Mouse (Mus musculus): ENCODE results near the gene Lypd1.

Gene Lypd1

DNA sequence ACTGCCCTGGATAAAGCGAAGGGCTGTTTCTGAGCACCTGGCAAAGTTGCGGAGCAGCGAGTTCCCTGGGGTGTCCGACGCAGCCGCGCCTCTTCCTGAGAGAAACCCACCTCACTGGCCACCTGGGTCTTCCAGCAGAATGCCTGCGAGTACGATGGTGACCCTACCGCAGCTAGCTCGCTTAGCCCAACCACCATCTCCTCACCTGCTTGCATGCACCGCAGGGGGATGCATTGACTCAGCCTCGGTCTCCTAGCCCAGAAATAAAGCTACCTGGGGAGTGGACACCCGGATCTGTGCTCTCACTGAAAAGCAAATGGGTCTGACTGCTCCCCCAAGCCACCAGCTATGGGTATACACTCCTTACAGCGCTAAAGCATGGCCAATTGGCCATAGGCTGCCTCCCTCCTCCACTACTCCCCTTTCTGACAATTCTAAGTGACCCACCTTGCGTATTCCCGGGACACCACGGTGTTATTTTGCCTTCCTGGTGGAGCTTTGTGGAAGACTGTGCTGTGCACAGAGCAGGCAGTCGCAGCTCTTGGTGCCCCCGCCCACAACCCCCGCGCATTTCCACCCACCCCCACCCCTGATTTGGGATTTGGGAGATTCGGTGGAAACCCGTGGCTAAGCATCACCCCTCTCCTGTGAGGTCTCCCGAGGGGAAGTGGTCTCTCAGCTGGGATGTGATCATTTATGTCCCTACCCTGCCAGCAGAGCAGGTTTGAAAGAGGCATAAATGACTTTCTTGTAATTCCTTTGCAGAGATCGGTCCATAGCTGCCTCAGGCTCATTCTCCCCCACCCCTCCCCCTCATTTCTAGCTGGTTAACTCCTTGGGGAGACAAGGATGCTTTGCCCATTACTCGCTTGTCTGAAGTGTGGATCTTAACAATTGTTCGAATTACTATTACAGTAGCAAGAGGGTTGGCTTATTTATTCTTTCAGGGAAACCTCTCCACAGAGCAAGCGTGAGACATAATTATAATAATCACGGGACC lies at the start of gene Lypd1:
TSS of gene Lypd1 (minus strand) at position 501 of the 1,000 bp plus-strand sequence.
- peak; percentile 21 for DNase-seq (ENCODE audit: low read depth, low spot score)

DNA sequence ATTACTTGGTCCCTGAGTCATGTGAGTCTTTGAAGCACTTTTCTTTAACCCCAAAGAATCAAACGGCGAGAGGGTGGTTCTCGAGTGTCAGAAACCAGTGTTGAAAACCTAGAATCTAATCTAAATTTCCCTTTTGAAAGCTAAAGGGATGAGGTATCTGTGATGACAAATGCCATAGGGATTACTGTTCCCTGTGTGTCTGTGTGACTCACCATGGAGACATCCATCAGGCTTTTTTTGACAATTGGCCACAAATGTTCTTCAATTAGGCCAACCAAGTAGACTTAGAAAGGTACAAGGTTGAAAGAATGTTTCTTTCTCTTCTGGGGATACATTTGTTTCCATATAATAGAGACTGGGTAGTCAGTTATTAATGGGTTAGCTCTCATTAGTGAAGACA lies 38.1 kb upstream of the Lypd1 start:
- no peak for DNase-seq (ENCODE audit: low read depth, low spot score)

DNA sequence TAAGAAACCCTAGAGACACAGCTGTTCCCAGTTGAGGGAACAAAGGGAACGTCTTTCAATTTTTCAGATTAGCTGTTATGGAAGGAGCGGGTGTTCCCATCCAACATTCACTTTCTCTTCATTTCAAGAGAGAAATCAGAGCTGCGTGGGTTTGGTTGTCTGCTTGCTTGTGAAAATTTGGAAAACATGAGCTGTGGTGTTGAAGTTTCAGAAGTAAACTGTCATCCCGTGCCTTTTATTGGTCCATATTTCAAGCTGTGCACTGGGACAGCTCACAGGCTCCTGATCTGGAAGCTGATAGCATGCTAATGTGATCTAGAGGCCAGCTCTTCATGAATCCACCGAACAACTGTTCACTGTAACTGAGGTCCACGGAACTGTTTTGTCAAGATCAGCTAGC lies 36.2 kb upstream of the Lypd1 start:
- DNase-seq (ENCODE audit: low read depth, low spot score): no peak

DNA sequence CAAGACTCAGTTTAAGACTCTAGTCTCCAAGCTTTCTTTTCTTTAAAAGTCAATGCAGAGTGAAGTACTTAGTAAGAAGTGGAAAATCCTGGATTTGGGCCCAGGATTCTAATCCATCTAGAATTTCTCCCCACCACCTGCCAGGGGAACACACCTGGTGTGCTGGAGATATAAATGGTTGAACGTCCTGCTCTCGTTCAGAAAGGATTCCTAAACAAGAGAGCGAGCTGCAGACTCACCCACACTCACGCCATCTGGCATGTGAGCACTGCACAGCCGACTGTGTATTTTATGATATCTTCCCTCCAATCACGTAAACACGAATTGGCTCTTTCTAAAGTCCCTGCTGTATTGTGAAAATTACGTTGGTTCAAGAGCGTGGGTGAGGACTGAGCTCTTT lies 32.2 kb upstream of the Lypd1 start:
- DNase-seq (ENCODE audit: low read depth, low spot score): no peak

DNA sequence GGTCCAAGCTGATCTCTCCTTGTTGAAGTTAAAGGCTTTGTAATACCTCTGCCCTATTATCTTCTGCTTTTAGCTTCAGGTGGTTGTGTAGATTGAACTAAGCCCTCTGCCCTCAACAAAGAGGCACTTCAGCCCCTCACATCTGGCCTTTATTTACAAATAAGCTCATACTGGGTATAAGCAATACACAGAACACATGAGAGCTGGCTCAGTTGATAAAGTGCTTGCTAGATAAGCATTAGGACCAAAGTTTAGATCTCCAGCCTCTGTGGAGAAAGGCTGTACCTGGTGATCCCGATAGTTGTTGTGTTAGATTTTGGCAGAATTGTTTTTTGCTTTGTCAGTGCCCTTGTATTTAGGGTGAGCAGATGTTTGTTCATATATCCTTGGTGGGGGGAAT lies 30.4 kb upstream of the Lypd1 start:
- DNase-seq (ENCODE audit: low read depth, low spot score): no peak

DNA sequence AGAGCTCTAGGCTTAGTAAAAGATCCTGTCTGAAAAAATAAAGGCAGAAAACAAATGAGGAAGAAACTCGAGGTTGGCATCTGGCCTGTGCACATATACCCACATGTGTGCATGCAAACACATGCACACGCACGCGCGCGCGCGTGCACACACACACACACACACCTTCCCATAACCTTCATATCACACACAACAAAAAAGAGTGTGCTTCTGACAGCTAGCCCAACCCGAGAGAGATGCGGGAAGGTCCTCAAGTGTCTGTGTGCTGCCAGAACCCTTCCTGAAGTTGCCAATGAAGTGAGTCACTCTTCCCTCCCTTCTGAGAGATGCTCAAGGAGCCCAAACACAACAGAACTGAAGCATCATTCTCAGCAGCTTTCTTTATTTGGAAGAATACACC lies 12.6 kb upstream of the Lypd1 start:
- no peak for DNase-seq (ENCODE audit: low read depth, low spot score)

DNA sequence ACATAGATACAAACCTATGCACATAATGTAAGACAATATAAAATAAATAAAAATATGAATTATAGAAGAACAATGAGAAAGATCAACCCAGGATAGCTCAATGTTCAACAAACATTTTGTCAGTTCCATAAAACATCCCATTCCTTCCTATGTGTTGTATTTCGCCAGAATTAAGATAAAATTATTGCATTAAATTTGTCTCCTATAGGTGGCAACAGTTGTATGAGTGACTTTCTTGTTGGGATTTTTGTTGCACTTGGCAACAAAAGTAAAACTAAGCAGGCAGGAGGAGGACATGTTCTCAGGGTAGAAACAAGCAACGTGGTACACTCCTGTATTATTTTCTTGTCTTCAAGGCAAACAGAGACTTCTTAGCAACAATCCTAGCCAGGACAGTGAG lies 10.2 kb upstream of the Lypd1 start:
- no peak for DNase-seq (ENCODE audit: low read depth, low spot score)

DNA sequence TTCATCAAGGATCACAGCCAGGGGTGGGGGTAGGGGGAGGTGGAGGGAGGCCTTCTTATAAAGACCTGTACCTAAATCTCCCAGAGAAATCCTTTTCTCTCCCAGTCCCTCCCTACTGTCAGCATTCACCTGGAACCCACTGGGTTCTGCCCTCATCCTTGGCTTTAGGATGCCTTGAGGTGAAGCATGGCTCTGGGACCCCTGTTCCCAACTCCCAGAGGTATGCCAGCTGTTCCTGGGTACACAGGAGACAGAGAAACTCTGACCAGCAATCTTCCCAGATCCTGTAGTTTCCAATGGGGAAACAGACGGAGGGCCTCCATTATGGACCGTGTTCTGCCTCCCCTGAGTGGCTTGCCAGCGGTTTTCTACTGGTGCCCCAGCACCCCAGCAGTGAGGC lies 7.8 kb upstream of the Lypd1 start:
- DNase-seq (ENCODE audit: low read depth, low spot score): no peak

DNA sequence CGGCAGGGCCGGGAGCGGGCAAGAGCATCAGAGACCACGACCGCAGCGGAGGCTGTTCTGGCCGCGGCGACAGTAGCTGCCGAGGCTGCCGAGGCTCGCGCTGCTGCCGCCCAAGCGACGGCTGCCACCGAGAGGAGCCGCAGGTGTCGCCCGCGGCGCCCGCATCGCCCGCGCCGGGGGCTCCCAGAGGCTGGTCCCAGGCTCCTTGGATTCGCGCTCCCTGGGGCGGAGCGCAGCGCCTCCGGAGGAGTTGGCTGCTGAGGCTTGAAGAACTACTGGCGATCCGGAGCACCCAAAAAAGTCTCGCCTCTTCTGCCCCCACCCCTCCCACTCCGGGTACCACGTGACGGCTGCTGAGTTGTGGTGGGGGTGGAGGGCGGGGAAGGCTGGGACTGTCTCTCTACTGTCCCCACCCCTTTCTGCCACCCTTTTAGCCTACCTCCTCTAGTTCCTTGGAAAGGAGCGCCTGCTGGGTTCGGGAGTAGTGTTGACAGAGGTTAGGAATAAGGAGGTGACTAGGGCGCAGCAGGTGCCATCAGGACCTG lies 928 bp downstream of the Lypd1 start:
- DNase-seq (ENCODE audit: low read depth, low spot score): peak; percentile 28

DNA sequence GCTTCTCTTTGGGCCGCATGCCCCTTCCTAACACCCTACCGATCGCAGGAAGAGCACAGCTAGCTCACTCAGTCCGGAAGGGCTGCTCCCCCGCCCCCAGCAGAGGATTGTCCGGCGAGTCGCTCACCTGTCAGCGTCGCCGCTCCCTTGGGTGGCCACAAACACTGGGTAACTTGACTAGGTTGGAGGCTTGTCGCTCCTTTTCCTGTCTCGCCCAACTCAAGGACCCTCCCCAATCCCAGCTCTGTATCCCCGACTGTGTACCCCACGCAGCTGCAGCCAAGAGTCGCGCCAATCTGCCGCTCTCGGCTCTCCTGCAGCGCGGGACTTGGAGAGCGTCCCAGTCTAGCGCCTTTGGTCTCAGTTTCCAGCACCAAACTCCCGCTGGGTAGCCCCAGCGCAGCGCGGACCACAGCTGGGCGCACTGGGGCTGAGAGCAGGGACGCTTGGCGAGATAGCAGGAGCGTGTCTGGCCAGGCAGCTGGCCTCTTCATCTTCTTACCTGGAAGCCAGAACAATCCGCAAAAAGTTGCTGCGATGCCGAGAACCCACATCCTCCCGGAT lies 1.5 kb downstream of the Lypd1 start:
- peak; percentile 41 for DNase-seq (ENCODE audit: low read depth, low spot score)

DNA sequence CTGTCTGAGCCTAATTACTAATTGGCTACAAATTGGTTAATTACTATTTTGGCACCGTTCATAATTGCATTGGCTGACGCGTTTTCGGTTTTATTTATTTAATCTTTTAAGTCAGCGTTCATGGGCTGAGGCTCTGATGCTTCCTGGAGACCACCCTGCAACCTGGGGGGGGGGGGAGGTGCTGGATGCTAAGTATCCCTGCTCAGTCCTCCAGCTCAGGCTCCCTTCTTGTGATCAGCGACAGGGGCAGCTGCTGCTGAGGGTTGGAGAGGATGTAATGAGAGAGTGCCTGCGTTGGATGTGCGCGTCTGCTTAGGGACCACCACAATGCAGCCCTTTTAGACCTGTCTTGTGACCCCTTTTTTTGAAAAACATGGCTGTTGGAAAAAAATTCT lies 2.0 kb downstream of the Lypd1 start:
- DNase-seq (ENCODE audit: low read depth, low spot score): peak; percentile 20

DNA sequence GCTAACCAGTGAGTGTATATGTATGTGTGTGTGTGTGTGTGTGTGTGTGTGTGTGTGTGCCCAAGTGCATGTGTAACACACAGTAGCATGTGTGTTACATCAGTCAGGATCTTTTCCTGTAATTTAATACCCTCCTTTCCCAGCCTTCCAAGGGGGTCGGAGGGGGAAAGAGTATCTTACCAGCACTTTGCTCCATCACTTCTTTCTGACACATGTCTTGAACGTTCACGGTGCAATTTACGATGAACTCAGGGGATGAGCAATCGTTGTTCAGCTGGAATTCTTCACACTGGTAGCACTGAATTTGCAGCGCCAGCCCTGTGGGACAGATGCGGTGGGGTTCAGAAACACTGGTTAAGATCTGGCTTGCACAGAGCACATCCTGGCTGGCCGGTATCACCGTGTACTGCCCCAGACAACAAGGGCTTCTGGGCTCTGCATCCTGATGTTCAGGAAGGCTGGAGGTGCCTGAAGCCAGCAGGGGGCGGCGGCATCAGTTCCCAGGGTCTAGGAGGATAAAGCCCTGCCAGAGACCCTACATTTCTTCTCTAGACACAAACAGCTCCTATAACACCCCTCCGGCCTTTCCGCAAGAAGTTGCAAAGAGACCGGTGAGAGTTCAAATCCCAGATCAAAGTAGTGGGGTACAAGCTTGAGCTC lies 2.6 kb downstream of the Lypd1 start:
- DNase-seq (ENCODE audit: low read depth, low spot score): peak; percentile 68

DNA sequence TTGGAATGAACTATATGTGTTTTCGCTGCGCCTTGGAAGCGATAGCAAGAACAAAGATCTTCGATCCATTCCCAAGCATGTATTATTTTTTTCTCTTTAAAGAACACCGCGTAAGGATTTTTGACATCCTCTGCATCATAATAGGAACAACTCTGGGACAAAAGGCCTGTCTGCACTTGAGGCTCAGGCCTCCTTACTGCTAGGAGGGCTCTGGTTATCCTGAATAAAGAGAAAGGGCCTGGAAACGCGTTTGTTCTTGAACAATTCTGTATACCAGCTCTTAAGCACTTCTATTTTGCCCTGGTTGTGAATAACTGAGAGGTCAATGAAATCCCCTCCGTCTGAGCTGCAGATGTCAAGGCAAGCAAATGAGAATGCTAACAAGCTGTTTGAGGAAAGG lies 19.7 kb downstream of the Lypd1 start:
- DNase-seq (ENCODE audit: low read depth, low spot score): no peak

DNA sequence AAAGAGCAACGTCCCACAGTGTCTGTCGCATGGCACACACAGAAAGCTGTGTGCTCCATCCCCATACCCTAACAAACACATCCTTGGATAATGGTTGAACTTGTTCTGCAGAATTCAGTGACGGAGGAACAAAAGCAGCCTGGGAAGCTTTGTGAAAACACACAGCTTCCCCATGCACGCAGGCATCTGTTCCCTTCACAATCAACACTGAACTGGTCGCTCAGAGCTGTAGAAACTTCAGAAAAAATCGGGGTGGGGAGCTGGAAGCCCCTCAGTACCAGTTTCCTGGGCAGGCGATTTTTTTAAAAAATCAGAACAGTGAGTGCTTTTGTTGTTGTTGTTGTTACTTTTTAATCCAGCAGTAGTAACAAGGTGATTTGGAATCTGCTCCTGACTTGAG lies 42.8 kb downstream of the Lypd1 start:
- no peak for DNase-seq (ENCODE audit: low read depth, low spot score)

DNA sequence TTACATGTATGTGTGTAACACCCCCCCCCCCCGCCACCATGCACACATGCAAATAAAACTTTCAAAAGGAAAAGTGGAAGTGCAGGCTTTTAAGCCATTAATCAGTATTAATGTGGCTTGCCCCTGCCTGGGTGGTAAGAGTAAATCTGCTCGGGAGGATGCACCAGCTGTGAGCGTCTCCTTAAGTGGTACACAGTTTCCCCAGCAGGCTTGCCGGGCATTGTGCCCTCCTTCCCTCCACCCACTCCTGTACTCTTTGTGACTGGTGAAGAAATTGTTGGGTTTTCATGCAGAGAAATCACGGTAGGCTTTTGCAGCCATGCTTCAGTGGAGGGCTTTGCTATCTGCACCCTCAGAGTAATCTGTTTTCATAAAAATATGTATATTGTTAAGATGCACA lies 54.3 kb downstream of the Lypd1 start:
- DNase-seq (ENCODE audit: low read depth, low spot score): no peak

DNA sequence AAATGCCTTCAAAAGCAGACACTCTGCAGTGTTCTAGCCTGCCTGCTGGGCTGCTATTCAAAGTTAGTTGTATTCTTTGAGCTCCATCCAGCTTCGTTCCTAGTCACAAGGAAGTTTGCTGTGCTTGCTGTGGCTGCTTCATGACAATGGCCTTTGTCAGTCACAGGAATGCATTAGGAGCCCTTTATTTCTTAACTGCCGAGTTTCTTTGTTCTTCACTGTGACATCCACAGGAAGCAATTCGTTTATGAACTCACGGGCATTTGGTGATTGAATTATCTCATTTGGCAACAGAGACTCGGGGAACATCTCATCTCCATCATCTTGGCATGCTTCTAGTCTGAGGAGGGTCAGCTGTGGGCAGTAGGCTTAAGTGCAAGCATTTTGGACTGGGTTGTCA lies 58.3 kb downstream of the Lypd1 start:
- DNase-seq (ENCODE audit: low read depth, low spot score): peak; percentile 32

DNA sequence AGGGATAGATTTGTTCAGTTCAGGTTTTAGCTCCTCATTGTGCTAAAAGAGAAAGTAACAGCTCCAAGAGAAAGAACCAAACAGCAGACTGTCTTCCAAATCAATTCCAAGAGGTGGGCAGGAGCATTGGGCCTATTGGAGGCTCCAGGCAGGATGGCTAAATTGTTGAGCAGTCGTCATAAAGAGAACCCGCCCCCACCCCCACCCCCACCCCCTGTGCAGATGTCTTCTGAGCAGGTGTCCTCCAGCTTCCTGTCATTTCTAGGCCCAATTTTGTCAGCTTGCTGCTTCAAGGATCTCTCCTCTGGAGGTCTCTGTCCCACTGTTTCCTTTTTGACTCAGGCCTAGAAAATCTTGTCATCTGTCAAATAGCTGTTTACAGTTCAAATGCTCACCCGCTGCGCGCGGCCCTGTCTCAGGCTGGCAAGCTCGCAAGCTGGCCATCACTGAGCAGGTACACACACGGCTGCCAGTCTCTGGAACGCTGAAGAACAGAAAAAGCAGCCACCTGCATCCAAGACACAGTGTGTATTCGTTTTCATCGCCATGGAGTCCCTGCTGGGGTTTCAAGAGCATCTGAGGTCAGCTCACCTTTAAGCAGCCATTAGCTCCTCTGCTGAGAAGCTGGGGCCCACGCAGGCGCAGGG lies 73.0 kb downstream of the Lypd1 start:
- DNase-seq (ENCODE audit: low read depth, low spot score): no peak

DNA sequence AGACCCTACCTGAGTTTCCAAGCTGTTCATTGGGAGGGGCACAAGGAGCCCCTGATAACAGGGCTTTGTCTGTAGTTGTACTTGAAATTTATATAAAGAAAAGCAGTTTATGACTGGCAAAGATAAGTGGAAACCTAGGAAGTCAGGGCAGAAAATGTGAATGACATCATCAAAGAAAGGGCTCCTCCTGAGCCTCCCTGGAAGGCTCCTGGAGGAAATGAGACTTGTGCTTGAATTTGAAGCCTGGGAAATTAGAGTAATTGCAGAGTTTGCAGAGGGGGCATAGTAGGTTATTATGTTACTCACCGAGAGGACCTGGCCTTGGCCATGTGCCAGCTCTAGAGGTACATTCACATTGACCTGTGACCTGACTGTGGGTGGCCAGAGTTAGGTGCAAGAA lies 75.4 kb downstream of the Lypd1 start:
- no peak for DNase-seq (ENCODE audit: low read depth, low spot score)

DNA sequence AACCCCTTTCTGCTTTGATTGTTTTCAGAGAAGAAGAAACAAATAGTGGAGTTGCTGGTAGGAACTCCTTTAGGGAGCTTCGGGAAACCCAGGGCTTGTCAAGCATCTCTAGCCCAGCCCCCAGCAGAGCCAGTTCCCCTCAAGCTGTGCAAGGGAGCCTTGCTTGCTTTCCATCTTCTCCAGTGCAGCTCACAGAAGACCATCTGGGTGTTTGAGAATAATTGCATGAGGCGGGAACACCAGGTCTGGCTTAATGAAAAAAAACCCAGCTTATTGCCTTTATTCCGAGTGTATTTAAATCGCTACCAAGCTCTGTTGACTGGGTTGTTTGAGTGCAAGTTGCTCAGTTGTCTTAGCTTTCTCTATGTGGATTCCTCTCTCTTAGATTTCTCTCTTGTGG lies 89.3 kb downstream of the Lypd1 start:
- DNase-seq (ENCODE audit: low read depth, low spot score): no peak

DNA sequence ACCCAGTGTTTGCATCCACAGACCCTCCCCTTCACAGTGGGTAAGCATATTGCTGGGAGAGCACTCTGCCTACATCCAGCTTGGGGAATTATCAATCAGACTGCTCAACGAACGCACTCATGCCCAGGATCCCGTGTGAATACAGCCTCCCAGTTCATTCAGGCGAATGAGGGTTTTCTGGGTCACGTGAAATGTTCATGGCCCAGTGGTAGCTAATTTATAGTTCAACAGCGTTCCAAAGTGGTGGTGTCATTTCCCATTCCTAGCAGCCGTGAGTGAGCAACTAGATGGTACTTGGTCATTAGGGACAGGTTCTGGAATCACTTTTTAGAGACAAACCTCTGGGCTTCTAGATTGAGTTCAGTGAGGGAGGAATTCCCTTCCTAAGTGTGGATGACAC lies 91.8 kb downstream of the Lypd1 start:
- no peak for DNase-seq (ENCODE audit: low read depth, low spot score)
